Mouse (Mus musculus): ENCODE measurements around the gene Umps. TPM values are rescaled to one million over a fixed set of nuclear protein-coding genes. Genes with fewer than 3 reads are reported as not detected.

The Umps gene
- polyA plus RNA-seq, 1 experiment from 2014 or later, result 68.0 TPM

DNA sequence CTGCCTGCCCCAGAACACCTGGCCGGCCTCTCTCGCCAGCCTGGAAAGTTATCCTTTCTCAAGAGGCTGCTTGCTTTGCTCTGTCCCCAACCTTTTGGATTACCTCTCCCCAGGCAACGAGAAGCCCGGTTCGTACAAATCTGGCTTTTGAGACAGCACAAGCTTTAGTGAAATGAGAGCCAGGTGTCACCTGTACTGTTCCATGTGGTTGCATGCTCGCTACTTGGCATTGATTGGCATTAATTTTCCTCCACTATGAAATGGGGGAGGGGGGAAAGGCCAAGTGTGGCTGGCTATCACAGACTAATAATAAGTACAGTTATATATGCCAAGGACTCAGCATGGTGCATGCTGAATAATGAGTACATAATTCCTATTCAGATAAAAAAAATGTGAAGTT lies 27.5 kb upstream of the Umps start:
- Histone ChIP-seq H3K9me3 (replicated peaks) (no peaks in the 10 kb centered on the region), H3K4me2 (no peak overlapping the region), H3K27me3 (replicated peaks) (peaks cover 15% of the 10 kb centered on the region; the same call in 1 of the 2 replicates), H3K4me1 (no peaks in the 10 kb centered on the region), H3K27ac (no peak overlapping the region), H3K4me3 (no peak overlapping the region), H3K36me3 (no peaks in the 10 kb centered on the region), H3K9ac (no peak overlapping the region)
- no peak for ATAC-seq
- 76% methylated on average over 6 of the region's 6 CpGs for WGBS (ENCODE audit: insufficient replicate concordance)

DNA sequence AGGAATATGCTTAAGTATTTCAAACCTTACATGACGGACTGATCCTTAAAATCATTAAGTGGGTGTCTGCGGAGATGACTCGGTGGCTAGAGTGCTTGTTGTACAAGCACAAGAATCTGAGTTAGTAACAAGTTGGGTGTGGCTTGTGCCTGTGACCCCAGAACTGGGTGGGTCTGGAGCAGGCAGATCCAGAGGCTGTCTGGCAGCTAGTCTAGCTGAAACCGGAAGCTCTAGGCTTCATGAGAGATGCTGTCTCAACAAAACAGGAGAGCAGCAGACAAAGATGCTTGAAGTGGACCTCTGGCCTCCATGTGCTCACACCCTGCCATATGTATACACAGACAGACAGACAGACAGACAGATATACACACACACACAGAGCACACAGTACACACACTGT lies 23.9 kb upstream of the Umps start:
- H3K27me3 ChIP-seq (replicated peaks), result 0 out of 2 replicates have a peak, but pooled peaks cover 11% of the 10 kb centered on the region
- 70% methylated on average over 4 of the region's 4 CpGs for WGBS (ENCODE audit: insufficient replicate concordance)
- H3K4me1 ChIP-seq, result peaks cover 4% of the 10 kb centered on the region; the same call in 1 of the 2 replicates
- ATAC-seq, result no peak
- no peak overlapping the region for H3K4me3 ChIP-seq
- no peak overlapping the region for H3K27ac ChIP-seq
- H3K4me2 ChIP-seq, result no peak overlapping the region
- no peaks in the 10 kb centered on the region for H3K9me3 ChIP-seq (replicated peaks)
- no peak overlapping the region for H3K9ac ChIP-seq
- no peaks in the 10 kb centered on the region for H3K36me3 ChIP-seq

DNA sequence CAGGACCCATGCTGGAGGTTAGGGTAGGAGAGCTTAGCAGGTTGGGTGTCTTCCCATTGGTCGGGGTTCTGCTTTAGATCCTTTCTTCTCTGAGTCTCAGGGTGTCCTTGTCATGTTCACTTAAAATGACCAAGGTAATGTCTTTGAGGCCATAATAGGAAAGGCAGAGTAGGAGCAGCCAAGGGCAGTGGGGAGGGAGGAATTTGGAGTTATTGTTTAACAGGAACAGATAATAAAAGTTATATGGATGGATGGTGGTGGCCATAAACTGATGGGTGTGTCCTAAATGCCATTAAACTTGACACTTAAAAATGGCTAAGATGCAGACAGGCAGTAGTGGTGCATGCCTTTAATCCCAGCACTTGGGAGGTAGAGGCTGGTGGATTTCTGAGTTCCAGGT lies 22.3 kb upstream of the Umps start:
- H3K4me1 ChIP-seq, result peaks cover 4% of the 10 kb centered on the region; the same call in 1 of the 2 replicates
- H3K27me3 ChIP-seq (replicated peaks), result 0 out of 2 replicates have a peak, but pooled peaks cover 2% of the 10 kb centered on the region
- H3K27ac ChIP-seq, result no peak overlapping the region
- H3K36me3 ChIP-seq, result no peaks in the 10 kb centered on the region
- ATAC-seq, result no peak
- no peaks in the 10 kb centered on the region for H3K9me3 ChIP-seq (replicated peaks)
- no peak overlapping the region for H3K9ac ChIP-seq
- no peak overlapping the region for H3K4me2 ChIP-seq
- H3K4me3 ChIP-seq, result no peak overlapping the region
- WGBS (ENCODE audit: insufficient replicate concordance), result 78% methylated on average over 1 of the region's 1 CpGs

DNA sequence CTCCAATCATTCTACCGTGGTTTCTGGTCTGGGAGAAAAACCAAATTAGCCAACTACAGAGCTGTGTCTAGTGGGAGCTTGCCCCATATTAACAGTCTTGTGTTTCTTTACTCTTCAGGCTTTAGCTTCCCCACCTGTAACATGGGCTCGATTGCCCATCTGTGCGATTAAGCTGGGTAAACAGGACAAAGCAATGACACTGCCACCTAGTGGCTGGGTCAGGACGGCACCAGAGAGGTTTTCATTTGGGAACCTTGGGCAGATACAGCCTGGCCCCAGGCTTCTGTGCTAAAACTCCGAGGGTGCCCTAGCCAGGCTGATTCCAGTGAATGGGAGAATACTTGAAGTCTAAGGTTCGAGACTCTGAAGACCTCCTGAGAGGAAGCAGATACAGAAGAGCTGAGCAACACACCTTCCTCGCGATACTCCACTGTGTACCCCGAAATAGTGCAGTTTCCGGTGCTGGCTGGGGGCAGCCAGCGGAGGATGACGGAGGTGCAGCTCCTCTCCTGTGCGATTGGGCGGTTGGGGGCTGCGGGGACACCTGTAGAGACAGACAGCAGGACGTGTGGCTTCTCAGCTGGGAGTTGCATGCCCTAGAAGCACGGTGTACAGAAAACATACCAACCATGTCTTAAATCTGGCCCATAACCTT lies 21.6 kb upstream of the Umps start:
- Histone ChIP-seq H3K27ac (no peak overlapping the region), H3K36me3 (no peaks in the 10 kb centered on the region), H3K9ac (no peak overlapping the region), H3K9me3 (replicated peaks) (no peaks in the 10 kb centered on the region), H3K4me2 (no peak overlapping the region; the same call in 1 of the 2 replicates), H3K27me3 (replicated peaks) (0 out of 2 replicates have a peak, but pooled peaks cover 3% of the 10 kb centered on the region), H3K4me1 (peaks cover 4% of the 10 kb centered on the region; the same call in 1 of the 2 replicates), H3K4me3 (no peak overlapping the region)
- no peak for ATAC-seq
- 44% methylated on average over 17 of the region's 17 CpGs for WGBS (ENCODE audit: insufficient replicate concordance)

DNA sequence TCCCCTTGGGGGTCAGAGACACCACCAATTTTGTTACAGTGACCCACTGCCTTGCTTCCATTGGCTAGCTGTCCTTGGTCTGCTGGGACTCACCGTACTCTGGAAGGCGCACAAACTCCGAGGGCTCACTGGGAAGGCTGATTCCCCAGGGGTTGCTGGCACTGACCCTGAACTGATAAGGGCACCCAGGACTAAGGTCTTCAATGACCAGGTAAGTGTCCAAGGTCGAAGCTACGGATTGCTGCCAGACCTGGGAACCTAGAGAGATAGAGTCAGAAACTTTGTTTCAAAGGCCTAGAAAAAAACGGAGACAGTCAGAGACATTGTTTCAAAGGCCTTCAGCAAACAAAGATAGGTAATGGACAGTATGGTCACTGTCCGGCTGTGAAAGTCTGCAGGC lies 20.2 kb upstream of the Umps start:
- no peaks in the 10 kb centered on the region for H3K9me3 ChIP-seq (replicated peaks)
- peaks cover 4% of the 10 kb centered on the region; the same call in 1 of the 2 replicates for H3K4me1 ChIP-seq
- H3K4me3 ChIP-seq, result no peak overlapping the region
- 0 out of 2 replicates have a peak, but pooled peaks cover 3% of the 10 kb centered on the region for H3K27me3 ChIP-seq (replicated peaks)
- ATAC-seq, result no peak
- H3K9ac ChIP-seq, result no peak overlapping the region
- H3K36me3 ChIP-seq, result no peaks in the 10 kb centered on the region
- no peak overlapping the region for H3K27ac ChIP-seq
- 69% methylated on average over 7 of the region's 7 CpGs for WGBS (ENCODE audit: insufficient replicate concordance)
- H3K4me2 ChIP-seq, result no peak overlapping the region

DNA sequence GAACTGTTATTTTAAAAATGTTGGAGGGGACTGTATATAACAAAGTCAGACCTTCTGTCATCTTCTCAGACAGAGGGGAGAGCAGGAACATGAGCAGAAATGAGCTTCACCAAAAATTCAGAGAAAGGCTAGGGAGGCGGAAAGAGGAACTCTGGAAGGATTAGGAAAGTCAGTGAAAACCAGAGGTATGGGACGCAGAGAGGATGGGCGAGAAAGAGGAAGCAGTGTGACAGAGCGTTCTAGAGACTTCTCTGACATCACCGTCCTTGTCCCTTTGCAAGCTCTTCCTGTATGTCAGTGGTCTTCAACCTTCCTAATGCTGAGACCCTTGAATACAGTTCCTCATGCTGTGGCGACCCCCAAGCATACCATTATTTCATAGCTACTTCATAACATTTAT lies 18.5 kb upstream of the Umps start:
- Histone ChIP-seq H3K9ac (no peak overlapping the region), H3K36me3 (no peaks in the 10 kb centered on the region), H3K4me3 (no peak overlapping the region), H3K27me3 (replicated peaks) (0 out of 2 replicates have a peak, but pooled peaks cover 3% of the 10 kb centered on the region), H3K9me3 (replicated peaks) (no peaks in the 10 kb centered on the region), H3K27ac (no peak overlapping the region), H3K4me1 (peaks cover 4% of the 10 kb centered on the region; the same call in 1 of the 2 replicates), H3K4me2 (no peak overlapping the region)
- 35% methylated on average over 6 of the region's 6 CpGs for WGBS (ENCODE audit: insufficient replicate concordance)
- ATAC-seq, result no peak

DNA sequence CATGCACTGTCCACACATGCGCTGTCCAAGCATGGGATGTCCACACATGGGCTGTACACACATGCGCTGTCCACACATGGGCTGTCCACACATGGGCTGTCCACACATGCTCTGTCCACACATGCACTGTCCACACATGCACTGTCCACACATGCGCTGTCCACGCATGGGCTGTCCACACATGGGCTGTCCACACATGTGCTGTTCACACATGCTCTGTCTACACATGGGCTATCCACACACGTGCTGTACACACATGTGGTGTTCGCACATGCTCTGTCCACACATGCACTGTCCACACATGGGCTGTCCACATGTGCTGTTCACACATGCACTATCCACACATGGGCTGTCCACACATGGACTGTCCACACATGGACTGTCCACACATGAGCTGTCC lies 16.9 kb upstream of the Umps start:
- WGBS (ENCODE audit: insufficient replicate concordance), result 90% methylated on average over 6 of the region's 6 CpGs
- Histone ChIP-seq H3K9me3 (replicated peaks) (no peaks in the 10 kb centered on the region), H3K9ac (no peak overlapping the region), H3K4me3 (no peak overlapping the region), H3K4me2 (no peak overlapping the region), H3K36me3 (no peaks in the 10 kb centered on the region), H3K4me1 (peaks cover 4% of the 10 kb centered on the region; the same call in 1 of the 2 replicates), H3K27me3 (replicated peaks) (0 out of 2 replicates have a peak, but pooled peaks cover 3% of the 10 kb centered on the region), H3K27ac (no peak overlapping the region)
- ATAC-seq, result no peak

DNA sequence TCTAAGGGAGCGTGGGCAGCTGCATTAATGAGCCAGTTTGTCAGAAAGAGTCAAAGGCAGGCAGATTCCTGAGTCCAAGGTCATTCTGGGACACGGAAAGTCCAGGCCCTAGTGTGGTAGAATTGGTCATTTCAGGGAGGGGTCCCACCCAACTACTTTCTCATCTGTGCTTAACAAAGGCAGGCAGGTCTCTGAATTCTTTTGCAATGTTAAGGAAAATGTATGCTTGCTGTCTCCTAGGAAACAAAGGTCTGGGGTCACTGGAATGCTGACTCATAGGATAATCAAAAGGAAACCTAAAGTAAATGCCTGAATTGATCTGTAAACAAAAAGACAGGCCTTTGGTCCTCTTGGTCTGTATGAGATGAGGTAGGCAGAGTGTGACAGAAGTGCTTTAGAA lies 13.0 kb upstream of the Umps start:
- no peak for ATAC-seq
- 60% methylated on average over 2 of the region's 2 CpGs for WGBS (ENCODE audit: insufficient replicate concordance)

DNA sequence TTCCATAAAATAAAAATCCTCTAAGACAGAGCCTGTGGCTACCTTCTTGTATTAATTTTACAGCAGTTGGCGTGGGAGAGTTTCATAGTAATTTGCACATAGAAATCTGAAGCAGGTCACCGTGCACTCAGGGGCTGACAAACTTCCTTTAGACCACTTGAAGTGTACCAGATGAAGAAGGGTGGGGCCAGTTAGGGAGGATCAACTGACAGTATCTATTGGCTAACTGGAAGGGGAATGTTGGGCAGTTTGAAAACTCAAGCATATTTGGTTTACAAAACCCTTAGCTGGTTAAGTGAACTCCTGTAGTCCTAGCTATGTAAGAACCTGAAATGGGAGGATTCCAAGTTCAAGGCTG lies 424 bp upstream of the Umps start:
- Histone ChIP-seq H3K9ac (peak overlapping the region; percentile 84), H3K4me3 (peak overlapping the region; percentile 87), H3K27ac (peak overlapping the region; percentile 76), H3K36me3 (peaks cover 17% of the 10 kb centered on the region), H3K4me1 (peaks cover 28% of the 10 kb centered on the region), H3K4me2 (peak overlapping the region; percentile 78), H3K27me3 (replicated peaks) (no peaks in the 10 kb centered on the region), H3K9me3 (replicated peaks) (no peaks in the 10 kb centered on the region)
- WGBS (ENCODE audit: insufficient replicate concordance), result 25% methylated on average over 2 of the region's 2 CpGs
- ATAC-seq, result peak; percentile 74

More for the DNA sequence above, 13.0 kb upstream of the Umps start:
- Histone ChIP-seq H3K27ac (no peak overlapping the region), H3K9ac (no peak overlapping the region), H3K4me1 (no peaks in the 10 kb centered on the region), H3K27me3 (replicated peaks) (0 out of 2 replicates have a peak, but pooled peaks cover 3% of the 10 kb centered on the region), H3K9me3 (replicated peaks) (no peaks in the 10 kb centered on the region; the same call in 1 of the 2 replicates), H3K36me3 (no peaks in the 10 kb centered on the region), H3K4me3 (no peak overlapping the region), H3K4me2 (no peak overlapping the region)

DNA sequence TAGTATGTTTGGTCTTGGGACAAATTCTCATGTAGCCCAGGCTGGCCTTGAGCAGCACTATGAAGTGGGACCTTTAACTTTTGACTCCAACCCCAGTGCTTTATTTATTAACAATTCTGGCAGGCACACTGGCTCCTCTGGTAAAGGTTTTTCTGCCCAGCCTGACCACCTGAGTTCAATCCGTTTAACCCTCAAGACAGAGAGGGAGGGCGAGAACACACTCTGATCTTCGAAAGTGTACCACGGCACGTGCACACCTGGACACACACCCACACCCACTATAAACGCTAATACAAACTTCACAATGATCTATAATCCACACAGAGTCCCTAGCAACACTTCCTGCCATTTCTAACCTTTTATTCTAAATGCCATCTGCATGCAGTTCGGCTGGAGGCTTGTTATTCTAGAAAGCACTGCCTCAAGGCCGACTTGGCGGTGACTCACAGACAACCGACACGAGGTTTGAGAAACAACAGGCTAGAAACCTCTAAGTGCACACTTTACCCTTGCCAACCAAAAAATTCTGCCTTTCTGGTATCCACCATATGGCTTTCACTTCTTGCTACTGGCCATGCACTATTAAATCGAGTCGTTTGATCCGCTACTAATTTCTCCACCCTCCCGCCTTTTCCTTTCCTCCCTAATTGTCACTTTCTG lies 830 bp downstream of the Umps start:
- no peaks in the 10 kb centered on the region for H3K27me3 ChIP-seq (replicated peaks)
- H3K4me1 ChIP-seq, result peaks cover 38% of the 10 kb centered on the region
- peaks cover 29% of the 10 kb centered on the region for H3K36me3 ChIP-seq
- peak overlapping the region; percentile 84 for H3K9ac ChIP-seq
- peak overlapping the region; percentile 76 for H3K27ac ChIP-seq
- peak; percentile 11; the same call in 1 of the 2 replicates for ATAC-seq
- peak overlapping the region; percentile 87 for H3K4me3 ChIP-seq
- peak overlapping the region; percentile 78 for H3K4me2 ChIP-seq
- H3K9me3 ChIP-seq (replicated peaks), result no peaks in the 10 kb centered on the region
- 7% methylated on average over 15 of the region's 15 CpGs for whole genome bisulfite sequencing (ENCODE audit: insufficient replicate concordance)

DNA sequence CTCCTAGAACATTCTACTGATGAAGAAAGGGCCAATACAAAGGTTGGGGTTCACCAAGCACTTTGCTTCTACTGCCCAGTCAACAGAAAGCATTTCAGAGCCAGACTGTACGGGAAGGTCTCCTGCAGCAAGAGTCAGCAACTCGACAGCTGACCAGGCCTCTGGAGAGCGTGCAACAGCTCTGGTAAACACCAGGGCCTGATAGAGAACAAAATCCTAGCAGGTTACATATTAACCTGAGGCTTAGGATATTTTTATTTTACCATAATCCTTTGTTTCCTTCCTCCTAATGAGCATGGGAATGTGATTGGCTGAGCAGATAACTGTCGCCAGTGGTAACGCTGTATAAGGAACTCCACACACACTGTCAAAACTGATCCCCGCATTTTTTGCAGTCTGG lies 3.3 kb downstream of the Umps start:
- Histone ChIP-seq H3K36me3 (peaks cover 54% of the 10 kb centered on the region), H3K9ac (no peak overlapping the region), H3K4me3 (no peak overlapping the region), H3K27me3 (replicated peaks) (no peaks in the 10 kb centered on the region), H3K9me3 (replicated peaks) (no peaks in the 10 kb centered on the region), H3K4me2 (no peak overlapping the region), H3K4me1 (peaks cover 43% of the 10 kb centered on the region), H3K27ac (no peak overlapping the region)
- ATAC-seq, result no peak
- WGBS (ENCODE audit: insufficient replicate concordance), result 80% methylated on average over 6 of the region's 6 CpGs

DNA sequence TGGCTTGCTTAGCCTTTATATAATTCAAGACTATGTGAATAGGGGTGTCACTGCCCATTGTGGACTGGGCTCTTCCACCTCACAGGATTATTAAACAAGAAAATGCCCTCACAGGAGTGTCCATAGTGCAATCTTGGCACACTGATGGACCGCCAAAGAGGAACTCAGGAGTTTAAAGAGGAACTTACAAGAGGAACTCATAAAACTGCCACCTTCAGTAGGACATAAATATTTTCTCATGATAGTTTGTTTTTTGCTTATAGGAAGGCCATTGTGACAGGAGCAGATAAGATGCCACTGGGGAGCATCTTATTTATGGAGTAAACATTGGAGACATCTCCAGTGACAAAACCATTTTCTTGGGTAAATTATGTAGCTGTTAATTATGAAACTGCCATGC lies 12.0 kb downstream of the Umps start:
- ATAC-seq, result no peak
- Histone ChIP-seq H3K4me1 (no peaks in the 10 kb centered on the region), H3K36me3 (peaks cover 75% of the 10 kb centered on the region)

More for the DNA sequence above, 12.0 kb downstream of the Umps start:
- Histone ChIP-seq H3K27me3 (replicated peaks) (no peaks in the 10 kb centered on the region), H3K9me3 (replicated peaks) (no peaks in the 10 kb centered on the region), H3K4me3 (no peak overlapping the region), H3K9ac (no peak overlapping the region), H3K4me2 (no peak overlapping the region), H3K27ac (no peak overlapping the region)
- WGBS (ENCODE audit: insufficient replicate concordance), result 52% methylated on average over 1 of the region's 1 CpGs

Measured in liver, embryonic 12.5 days (tissue).